Mouse (Mus musculus) retina, postnatal 1 day (tissue): ENCODE measurements around the gene 5830411N06Rik.

Source experiments
- DNase-seq: peaks from one replicate; pipeline ENCODE4 v3.0.0-alpha.2; 2012

5830411N06Rik gene

DNA sequence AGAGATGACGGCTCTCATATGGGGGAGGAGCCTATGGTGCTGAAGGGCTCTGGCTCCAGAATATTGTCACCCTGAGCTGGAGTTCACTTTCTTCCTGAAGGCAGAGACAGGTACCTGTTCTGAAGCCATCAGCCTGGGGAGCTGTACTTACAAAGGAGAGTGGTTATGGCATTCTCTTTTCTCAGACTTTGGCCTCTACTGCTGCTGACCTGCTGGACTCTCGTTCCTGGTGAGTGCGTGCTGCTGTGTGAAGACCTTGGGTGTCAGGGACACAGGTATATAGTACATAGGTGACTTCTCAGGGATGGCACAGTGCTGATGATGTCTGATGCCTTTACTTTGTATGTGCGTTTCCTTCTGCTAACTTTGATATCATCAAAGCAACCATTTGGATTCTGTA, at the start of gene 5830411N06Rik:
5830411N06Rik (plus strand) TSS at position 69 of the 400 bp plus-strand sequence.
- no peak for DNase-seq

- DNase-seq, result no peak
These were observed 46.0 kb upstream of the 5830411N06Rik start for GRCm38 (mm10) chr7:140201090-140201489.

- DNase-seq, result no peak
These were observed 41.2 kb upstream of the 5830411N06Rik start, which contains the start of gene Olfr524 for GRCm38 (mm10) chr7:140205864-140206263. Gene Olfr524, minus strand, starts transcription at chr7:140205964.

DNA sequence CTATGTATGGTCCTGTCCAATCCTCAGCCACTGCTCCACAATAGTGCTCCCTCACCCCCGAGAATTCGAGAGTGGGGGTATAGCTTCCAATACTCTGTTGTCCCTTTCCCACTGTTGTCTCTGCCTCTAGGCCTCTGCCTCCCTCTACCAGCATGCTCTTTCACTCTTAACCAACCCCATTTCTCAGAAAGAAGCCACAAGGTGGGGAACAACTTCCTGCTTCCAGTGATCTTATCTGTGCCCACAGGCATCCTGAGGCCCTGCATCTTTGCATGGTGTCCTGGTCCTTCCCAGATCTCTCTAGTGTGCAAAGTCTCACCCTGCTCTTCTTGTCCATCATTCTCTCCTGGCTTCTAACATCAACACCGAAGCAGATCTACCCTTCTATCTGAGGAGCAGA, 40.2 kb upstream of the 5830411N06Rik start:
- DNase-seq, result no peak

DNA sequence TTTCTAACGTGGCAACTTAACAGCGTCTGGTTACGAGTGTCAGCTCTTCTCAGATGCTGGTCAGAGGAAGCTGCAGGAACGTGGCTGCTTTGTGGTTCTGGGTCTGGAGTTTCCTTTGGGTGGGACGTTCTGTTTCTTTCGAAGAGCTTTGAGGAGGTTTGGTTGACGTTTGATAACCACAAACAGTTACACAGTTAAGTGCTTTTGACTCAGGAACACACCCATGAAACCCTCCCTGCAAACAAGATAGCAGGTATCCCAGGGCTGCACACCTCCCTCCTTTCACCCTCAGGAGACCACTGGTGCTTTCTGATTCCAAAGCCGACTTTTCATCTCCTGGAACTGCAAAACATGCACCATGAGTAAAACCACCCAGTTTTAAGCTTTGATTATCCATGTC, 38.9 kb upstream of the 5830411N06Rik start:
- DNase-seq, result no peak

DNA sequence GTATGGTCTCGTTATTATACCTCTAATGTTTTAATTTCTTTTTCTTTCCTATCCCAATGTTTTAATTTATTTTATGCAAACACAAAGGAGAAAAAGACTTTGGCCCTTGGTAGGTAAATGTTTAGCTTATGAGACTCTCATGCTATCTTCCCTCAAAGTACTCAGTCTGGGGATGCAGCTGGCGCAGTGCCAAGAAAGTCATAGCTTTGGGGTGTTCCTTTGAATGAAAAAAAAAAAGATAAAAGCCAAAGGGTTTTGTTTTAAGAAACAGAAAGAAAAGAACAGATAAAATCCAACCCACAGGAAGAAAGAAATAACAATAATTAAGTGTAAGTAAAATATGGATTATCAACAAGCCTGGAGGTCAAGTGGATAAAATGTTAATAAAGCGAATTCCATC, 38.4 kb upstream of the 5830411N06Rik start:
- no peak for DNase-seq

DNA sequence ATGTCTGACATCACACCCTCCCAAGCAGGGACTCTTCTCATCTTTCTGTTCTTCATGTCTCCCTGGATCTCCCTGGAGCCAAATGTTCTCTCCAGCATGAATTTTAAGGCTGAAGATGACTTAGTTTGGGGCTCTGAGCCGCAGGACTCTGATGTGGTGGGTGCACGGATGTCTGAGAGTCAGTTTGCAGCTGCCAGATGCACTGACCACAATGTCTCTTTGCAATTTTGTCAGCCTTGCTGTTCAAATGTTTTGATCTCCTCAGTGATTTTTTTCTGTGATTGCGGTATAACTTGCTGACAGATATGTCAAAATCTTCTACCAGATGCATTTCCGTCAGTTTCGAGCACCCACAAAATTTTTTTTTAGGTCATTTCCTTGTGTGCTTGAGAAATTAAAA, 33.2 kb upstream of the 5830411N06Rik start:
- no peak for DNase-seq

- DNase-seq, result no peak
These were observed 29.1 kb upstream of the 5830411N06Rik start, which contains the start of gene Cd163l1 for GRCm38 (mm10) chr7:140217967-140218366. Gene Cd163l1, plus strand, starts transcription at chr7:140218267.

DNA sequence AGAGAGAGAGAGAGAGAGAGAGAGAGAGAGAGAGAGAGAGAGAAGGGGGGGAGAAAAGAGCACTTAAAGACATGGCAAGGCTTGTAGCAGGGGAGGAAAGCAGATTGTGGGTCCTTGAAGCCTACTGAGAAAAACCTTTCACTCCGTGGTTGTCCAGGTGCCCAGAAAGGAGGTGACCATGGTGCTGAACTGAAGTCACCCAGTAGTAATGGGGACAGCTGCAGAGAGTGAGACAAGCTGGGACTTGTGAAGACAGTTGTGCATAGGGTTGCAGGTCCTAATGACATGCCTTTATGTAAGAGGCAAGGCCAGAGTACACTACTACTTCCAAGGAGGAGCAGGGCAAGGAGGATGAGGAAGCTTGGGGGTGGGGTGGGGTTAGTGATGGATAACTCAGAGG, 27.8 kb upstream of the 5830411N06Rik start:
- DNase-seq, result no peak

GRCm38 (mm10) chr7:140220375-140220774, 26.7 kb upstream of the 5830411N06Rik start:
- DNase-seq, result no peak

DNA sequence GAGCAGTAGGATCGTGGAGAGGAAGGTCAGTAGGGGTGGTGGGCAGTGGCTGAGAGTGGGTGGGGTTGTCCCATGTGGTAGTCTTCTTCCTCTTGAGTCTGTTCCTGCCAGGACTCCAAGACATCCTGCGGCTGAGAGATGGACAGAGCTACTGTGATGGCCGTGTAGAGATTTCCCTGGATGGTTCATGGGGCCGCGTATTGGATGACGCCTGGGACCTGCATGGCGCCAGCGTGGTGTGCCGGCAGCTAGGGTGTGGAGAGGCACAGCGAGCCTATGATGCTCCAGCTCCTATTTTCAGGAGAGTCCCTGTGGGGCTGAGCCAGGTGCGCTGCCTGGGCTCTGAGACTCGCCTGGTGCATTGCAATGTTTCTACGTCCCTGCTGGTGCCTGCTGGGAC, 22.9 kb upstream of the 5830411N06Rik start:
- DNase-seq, result no peak

GRCm38 (mm10) chr7:140228476-140228875, 18.6 kb upstream of the 5830411N06Rik start:
- DNase-seq, result no peak

GRCm38 (mm10) chr7:140231026-140231425, 16.1 kb upstream of the 5830411N06Rik start:
- no peak for DNase-seq

DNA sequence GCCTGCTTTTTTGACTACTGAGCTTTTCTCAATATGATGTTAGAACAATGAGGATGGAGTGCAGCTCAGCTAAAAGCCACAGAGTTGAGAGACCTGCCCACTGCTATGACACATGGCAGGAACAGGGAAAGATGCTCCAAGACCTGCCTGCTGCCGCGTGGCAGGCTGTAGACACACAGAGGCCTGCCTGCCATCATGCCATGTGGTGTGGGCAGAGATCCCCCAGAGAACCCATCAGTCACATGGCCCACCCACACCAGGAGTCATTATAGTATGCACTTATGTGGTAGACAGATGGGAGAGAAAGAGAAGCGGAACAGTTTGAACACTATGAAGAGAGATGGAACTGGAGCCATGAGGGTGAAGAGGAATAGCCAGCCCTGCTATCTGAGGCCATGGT, 13.4 kb upstream of the 5830411N06Rik start:
- no peak for DNase-seq

GRCm38 (mm10) chr7:140253780-140254299, 6.8 kb downstream of the 5830411N06Rik start:
- no peak for DNase-seq

DNA sequence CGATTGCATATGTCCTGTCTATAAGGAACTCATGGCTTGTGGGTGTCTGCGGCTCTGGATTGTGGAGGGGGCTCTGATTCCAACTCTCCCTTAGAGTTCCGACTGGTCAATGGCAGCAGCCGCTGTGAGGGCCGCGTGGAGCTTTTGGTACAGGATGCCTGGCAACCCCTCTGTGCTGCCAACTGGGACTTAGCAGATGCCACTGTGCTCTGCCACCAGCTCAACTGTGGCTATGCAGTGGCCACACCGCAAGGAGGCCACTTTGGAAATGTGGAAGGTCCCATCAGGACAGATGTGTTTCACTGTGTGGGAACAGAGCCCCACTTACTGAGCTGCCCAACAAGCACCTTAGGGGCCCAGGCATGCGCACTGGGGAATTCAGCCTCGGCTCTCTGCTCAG, 48.7 kb downstream of the 5830411N06Rik start:
- no peak for DNase-seq

DNA sequence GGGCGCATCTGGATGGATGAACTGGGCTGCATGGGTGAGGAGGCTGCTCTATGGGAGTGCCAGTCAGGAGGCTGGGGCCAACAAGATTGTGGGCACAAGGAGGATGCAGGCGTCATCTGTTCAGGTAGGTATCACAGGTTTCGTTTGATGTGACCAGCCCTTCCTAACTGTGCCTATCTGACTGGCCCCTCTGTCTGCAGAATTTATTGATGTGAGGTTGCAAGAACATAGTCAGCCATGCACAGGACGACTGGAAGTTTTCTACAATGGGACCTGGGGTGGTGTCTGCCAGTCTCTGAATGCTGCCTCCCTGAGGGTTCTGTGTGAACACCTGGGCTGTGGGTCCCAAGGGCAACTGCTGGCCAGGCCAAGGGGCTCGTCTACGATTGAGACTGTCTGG, 49.8 kb downstream of the 5830411N06Rik start:
- no peak for DNase-seq

DNA sequence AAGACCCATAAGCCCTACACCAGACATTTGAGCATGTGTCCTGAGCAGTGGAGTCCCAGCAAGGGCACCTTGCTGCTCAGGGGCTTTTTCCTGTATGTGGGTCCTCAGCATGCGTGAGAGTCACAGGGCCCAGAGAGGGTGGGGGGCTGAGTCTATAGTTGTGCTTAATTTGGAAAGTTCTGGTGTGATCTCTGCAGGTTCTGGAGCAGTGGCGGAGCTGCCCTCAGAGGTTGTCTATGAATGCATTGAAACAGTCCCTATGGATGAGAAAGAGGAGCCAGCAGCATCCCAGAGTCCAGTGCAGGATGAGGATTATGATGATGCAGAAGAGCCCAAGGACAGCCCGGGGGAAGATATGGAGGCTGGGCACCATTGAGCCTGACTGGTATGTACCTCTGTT, 52.3 kb downstream of the 5830411N06Rik start:
- no peak for DNase-seq

DNA sequence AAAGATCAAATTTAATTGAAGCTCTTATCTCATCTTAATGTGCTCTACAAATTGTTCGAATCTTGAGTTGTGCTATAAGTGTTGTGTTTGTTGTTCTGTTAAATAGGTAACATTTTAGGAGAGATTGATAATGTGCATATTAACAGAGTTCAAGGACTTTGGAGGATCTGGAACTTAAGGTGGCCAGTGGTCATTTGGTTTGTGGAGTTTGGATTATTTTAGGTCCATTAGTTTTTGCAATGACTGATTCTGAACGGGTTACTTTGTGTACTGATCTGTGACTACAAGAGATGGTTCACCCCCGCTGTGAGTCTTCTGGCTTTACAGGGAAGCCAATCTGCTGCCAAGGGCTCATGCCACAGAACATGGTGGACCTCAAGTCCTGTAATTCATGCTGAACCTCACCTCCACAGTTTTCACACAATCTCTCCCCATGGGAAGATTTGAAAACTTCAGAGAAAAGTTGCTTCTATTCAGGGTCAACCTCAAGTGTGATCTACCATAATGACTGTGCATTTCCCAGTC, 72.8 kb downstream of the 5830411N06Rik start:
- no peak for DNase-seq

DNA sequence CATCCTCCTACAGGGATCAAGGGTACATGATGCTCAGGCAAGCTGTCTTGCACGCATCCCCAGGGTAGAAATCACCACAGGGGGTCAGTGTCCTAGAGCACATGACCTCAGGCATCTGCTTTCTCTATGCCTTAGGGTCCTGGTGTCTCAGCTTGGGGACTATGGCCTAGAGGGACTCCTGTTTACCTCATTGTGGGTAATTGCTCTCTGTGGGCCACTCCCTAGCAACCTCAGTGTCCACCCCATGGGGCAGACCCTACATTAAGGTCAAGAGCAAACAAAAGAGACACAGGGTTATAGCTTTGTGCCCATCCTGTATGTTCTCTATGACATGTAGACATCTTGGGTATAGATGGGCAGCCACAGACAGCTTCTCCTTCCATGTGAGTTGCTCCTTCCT, 73.5 kb downstream of the 5830411N06Rik start, which contains the start of gene Olfr525:
Olfr525 (plus strand) TSS at position 301 of the 400 bp plus-strand sequence.
- no peak for DNase-seq

DNA sequence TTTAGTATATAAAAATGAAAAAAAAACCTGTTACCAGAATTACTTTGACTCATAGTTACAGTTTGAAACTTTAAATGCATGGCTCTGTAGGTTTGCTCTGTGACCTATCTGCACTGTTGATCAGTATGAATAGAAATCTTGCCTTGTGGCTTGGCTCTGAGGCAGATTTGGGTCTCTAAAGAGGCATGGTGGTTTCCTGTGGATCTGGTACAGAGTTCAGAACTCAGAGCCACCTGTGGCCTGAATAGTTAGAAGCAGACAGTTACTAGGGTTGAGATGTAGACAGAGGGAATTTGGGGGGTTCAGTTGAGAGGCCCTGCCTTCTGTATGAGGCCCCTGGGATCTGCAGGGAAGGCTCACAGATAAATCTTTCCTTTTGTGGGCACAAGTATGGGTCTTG, 74.1 kb downstream of the 5830411N06Rik start:
- no peak for DNase-seq

- DNase-seq, result no peak
These were observed 82.8 kb downstream of the 5830411N06Rik start for GRCm38 (mm10) chr7:140329766-140330304.

- no peak for DNase-seq
These were observed 86.6 kb downstream of the 5830411N06Rik start, which contains the start of gene Olfr527 for GRCm38 (mm10) chr7:140333717-140334116. Gene Olfr527, plus strand, starts transcription at chr7:140334017.
